Mouse (Mus musculus) testis, postnatal 10 days (tissue): ENCODE measurements at regions not wholly inside any gene's neighbourhood (a gene's known extent, or its start where the extent isn't known, plus 50 kb on each side); places are given as distances from the start of the nearest gene placed in this dataset.

ENCODE experiments used
- DNase-seq: peaks from one replicate; pipeline ENCODE4 v3.0.0; 2021; ENCODE audit warnings: low spot score

- DNase-seq, result no peak
Measured at GRCm38 (mm10) chrX:37753474-37753873, 51.2 kb upstream of the Rhox5 start.

- DNase-seq, result peak; percentile 16
Measured at GRCm38 (mm10) chrX:37754385-37754784, 50.3 kb upstream of the Rhox5 start.
